Mouse (Mus musculus): ENCODE data around the gene Lca5.

Lca5 gene

DNA sequence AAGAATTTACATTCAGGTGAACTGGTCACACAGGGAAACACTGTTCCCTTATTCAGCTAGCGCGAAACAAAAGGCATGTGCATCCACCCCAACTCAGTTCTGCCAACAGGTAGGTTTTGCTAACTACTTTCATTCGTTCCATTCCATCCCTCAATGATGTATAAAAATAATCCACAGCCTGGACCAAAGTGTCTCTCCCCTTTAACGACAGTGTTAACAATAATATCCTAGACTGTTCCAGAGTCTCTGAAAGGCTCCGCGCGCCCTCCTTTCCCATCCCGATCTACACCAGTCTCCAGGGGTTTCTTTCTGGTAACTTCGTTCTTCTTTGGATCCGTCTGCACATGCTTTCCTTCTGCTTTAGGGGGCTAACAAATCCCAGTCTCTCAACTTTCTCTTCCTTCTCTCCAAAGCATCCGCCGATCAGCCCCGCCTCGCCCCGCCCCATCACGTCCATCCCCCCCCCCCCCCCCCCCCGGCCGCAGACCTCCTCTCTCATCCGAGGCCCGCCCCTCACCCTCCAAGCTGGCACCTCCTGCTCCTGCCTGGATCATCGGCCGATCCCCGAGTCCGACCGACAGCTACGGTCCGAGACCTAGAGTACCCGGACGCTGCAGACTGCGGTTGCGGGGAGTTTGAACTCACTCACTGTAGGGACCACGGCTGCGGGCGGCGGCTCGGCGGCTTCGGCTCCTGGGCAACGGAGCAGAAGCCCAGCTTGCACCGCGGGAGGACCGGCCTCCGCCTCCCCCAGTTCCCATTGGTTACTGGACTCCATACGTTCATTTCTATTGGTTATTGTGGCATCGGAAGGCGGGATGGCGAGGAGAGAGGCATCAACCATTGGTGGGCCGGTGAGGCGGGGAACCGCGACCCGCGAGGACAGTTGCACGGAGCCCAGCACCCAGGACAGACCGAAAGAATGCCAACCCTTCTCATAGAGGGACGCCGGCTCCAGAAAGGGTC lies at the start of gene Lca5:
Gene Lca5, minus strand, starts transcription at position 736 of the 966 bp plus-strand sequence.
- peak; percentile 97 for DNase-seq

DNA sequence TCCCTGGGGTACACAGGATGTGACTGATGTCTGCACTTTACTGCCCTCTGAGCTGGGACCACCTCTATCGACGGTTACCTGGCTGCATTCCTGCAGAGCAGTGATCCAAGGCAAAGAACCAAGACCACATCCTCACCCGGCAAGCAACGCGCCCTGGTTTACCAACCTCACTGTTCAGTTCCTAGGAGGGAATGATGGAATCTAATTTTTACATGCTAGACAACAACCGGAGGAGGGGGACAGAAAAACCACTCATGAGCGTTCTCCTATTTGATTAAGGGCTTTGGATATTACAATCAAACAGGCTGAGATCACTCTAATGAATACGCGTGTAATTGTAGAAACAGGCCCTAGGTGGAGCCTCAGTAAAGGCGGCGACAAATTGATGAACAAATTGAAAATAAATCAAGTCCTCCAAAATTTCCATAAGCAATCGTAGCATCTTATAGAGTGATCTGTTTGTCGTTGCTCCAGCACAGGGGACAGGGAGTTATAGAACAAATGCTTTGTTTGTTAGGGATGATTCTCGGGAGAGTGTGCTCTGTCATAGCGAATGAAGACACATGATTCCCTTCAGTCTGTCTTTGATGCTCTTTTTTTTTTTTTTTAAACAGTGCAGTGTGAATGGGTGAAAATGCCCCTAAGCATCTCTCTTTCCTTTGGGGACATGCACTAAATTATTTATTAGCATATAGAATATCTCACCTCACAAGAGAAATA lies 47.7 kb upstream of the Lca5 start:
- peak; percentile 28 for DNase-seq

DNA sequence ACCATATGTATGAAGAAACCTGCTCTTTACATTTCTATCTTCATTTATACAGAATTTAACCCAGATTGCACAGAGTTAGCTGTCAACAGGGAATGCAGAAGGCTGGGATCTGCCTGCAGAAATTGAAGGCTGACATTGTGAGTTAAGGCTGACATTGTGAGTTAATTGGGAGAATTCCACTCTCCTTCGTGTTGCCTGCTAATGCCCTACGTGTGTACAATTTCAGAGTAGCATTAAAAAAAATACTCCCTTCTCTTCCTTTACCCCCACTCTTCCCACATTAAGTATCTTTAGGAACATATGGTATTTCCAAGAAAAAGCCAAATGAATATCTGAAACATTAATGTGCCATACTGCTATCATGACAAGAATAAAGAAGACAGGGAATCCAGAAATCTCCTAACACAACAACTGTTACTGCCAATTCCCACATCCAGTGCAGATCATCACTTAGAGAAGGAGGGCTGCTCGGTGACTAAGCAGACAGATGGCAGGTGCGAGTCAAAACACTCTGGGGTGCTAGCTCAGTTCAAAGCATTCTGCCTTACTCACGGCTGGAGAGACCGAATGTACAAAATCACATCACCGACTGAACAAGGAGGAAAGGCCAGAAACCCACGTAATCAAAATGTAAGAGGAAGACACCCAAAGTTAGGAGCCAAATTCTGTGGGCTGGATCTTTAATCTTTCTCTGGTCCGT lies 47.0 kb upstream of the Lca5 start:
- peak; percentile 79 for DNase-seq

DNA sequence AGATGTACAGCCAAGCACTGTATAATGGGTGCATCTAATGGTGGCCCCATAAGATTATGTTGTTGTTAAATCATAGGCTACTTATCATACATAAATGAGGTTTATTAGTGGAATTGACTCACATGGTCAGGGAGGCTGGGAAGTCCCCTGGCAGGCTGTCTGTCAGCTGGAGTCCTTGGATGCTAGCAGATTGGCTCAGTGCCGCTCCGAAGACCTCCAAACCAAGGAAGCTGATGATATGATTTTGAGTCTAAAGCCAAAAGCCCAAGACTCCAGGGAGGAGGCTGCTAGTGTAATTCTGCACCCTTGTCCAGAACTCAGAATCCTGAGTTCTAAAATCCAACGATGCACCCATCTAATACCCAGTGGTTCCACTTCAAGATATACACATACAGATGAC lies 45.0 kb upstream of the Lca5 start:
- no peak for DNase-seq

DNA sequence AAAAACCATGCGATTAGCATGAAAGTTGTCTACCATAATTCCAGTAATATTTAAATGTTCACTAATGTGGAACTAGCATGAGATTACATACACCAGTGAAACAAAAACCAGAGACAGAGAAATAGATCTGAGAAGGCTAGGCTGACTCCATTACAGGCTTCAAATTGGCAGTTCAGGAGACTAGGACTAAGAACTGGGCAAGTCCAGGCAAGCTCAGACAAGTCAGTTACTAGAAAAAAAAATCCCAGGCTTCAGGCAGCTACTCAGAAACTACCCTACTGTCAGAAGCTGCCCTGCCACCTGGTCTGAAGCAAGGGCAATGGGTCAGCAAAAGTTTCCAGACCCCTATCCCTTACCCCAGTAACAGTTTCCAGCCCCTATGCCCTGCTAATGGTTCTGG lies 44.4 kb upstream of the Lca5 start:
- DNase-seq: no peak

DNA sequence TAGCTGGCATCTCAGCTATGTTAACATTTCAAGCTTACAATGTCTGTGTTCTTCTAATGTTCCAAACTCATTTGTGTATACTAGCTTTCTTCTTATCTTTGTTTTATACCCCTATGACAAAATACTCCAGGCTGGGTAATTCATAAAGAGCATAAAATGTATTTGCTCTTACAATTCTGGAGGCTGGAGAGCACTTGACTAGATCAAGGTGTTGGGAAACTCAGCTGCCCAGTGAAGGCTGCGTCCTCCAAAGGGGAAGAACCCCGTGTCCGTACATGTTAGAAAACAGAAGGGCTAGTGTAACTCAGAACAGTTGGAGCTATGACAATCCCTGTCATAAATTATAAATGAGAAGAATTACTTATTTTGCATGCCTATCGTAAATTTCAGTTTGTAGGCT lies 42.5 kb upstream of the Lca5 start:
- no peak for DNase-seq

DNA sequence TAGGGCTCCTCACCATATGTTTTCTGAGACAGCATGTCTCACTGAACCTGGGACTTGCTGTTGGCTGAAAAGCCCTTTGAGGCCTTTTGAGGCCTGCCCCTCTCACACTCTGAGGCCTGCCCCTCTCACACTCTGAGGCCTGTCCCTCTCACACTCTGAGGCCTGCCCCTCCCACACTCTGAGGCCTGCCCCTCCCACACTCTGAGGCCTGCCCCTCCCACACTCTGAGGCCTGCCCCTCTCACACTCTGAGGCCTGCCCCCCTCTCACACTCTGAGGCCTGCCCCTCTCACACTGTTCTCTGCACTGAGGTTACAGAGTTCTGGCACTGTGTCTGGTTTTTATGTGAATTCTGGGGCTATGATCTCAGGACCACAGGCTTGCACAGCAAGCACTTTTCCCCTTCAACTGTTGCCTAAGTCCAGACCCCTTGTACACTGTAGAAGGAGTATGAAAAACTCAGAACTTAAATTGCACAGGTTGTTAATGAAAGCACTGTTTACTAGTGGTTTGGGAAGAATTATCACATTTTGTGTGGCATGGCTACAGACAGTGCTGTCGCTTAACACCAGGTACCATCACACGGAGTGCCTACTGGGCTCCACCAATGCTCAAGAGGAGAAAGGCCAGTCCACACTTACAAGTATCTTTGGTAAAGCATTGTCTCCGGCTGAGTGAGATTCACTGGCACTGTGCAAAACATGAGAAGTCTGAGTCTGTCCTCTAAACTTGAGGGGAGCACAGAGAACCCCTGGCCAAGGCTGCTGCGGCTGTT lies 41.4 kb upstream of the Lca5 start:
- DNase-seq: no peak

DNA sequence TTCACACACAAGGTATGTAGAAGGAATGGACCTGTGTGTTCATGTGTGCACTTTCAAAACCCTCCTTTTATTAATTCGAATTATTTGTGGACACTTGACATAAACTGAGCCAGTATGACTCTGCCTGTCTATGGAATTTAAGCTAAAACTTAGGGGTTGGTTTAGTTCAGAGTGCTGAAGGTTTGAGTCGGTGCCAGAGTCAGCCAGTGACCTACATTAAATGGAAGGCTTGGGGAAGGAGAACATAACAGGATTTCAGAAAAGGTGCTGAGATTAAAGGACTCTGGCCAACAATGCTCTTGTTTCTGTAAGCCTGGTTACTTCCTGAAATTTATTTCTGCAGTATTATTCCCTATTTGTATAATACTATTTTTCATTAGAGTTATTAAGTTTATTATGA lies 28.9 kb upstream of the Lca5 start:
- no peak for DNase-seq

DNA sequence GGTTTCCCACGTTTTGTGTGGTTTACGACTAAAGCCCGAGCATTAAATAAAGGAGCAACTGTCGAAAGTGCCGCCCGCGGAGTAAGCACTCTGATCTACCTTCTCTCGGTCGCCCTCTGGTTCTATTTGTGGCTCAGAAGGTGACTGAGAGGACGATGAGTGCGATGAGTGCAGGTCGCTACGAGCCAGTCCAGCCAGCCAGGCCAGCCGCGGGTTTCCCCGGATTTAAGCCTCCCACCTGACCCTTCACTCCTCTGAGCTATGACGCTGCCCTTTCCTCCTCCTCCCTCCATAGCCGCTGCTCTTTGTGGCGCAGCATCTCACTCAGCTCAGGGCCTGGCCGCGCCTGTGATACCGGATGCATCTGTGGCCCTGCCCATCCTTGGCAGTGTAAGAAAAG lies 6.8 kb upstream of the Lca5 start:
- peak; percentile 55 for DNase-seq

DNA sequence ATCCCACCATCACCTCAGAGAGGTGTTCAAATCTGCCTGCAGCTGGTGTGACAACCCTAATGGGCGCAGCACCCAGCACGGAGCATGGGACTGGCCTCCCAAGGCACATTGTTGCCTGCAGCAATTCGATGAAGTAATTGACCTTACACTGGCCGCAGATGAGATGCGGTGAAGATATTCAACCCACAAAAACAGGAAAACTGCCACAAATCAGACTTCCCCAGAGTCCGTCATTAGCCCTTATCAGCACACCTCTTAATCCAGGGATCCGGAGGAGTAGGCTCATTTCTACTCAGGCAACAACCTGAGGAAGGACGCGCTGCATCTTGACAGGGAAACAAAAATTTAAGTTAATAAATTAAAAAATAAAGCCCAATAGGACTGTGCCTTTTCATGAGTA lies 6.2 kb upstream of the Lca5 start:
- DNase-seq: no peak

DNA sequence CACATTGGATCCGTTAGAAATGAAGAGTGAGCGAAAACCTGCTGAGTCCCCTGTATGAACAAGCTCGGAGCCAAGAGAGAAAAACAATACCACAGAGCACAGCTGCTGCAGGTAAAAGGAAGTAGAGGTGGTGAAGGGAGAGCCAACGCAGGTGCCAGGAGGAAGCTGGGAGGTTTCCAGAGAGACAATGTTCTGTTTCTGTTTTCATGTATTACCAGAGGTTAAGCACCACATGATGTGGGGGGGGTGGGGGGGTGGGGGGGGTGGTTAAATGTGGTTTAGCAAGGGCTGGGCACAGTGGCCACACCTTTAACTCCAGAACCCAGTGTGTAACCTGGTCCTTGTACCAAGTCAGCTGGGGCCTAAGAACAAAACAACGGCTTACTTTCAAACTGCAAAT lies 3.3 kb downstream of the Lca5 start:
- DNase-seq: no peak

DNA sequence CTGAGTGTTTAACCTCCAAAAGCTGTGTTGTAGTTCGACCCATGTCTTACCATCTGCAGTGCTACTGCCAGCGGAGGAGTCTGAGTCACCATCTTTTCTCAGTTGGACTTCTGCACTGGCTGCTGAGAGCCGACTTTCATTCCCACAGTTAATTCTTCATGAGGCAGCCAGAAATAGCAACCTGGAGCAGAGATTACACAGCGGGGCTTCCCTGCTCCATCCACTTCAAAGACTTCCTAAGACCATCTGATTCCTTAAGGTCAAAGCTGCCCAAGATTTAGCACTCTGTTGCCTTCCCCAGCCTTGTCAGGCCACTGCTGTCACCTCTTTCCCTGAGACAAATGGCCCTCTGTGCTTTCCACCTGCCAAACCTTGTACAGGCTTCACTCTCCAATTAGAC lies 6.4 kb downstream of the Lca5 start:
- DNase-seq: peak; percentile 61

DNA sequence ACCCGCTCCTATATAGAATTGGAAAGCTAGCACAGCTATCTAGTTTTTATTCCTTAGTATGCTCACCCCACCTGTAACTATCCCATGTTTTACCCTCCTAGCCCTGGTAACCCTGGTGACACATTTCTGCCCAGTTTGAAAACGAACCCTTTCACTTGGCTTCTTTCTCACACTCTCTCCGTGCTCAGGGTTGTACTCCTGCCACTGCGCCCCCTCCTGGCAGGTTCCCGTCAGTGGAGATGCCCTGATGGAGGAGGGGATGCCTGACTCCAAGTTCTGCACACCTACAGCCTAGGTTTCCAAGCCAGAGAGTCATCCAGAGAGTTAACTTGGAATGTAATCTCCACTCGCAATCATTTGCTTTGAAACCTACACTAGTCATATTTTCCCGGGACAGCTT lies 7.3 kb downstream of the Lca5 start:
- no peak for DNase-seq

DNA sequence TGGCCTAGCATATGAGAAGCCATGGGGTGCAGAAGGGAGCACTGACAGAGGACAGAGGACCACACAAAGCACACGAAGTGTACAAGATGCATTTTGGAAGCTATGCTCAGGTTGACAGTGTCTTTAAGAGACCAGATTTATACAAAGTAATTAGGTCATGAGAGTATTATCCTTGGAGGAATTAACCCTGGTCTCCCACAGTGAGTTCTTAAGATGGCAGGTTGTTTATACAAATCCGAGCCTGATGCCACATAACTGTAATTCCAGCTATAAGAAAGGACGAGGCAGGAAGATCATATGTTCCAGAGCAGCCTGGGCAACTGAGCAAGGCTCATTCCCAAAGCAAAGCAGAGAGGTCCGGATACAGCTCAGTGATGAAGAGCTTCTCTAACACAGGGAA lies 13.0 kb downstream of the Lca5 start:
- DNase-seq: no peak

DNA sequence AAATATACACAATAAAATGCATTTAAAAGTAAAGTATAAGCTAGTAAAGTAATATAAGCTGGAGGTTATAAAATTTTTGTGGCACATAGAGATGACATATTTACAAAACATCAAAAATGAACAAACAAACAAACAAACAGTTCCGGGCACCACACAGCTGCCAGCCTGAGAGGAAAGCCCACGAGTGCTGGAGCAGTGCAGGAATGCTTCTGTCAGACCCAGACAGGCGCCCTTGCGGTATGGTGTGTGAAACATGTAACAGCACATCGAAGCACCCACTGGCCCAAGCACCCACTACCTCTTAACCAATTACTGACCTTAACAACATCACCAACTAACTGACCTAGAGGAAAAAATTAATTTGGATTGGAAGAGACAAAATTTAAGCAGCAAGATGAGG lies 22.0 kb downstream of the Lca5 start:
- no peak for DNase-seq

DNA sequence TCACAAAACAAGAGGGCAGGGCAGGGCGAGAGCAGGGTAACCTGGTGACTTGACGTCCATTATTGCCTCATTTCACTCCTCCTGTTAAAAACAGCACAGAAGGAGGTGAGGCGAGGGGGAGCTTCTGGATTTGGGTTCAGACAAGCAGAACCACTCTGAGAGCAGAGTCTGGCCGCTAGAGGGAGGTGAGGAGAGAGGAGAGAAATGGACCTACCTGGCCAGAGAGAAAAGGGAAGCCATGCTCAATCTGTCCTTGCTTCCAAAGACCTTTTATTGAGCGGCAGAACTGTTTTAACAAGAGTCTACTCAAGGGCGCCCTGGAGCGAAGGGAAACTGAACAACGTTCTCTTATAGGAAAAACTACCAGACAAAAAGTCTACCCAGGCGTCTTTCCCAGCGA lies 27.9 kb downstream of the Lca5 start:
- no peak for DNase-seq

DNA sequence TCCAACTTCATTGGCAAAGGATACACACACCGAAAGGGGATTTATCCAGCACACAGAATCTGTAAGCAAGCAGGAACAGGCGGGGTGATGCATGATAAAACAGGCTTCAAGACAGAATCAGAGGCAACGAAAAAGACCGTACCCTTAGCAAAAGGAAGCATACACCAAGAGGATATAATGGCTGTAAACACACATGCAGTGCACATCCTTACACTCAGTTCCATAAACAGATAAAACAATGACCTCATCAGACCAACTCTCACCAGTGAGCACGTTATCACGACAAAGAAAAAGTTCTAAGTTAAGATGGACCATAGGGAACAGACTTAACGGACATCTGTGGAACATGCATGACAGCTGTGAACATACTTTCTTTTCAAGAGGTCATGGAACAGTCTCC lies 35.8 kb downstream of the Lca5 start:
- DNase-seq: no peak

DNA sequence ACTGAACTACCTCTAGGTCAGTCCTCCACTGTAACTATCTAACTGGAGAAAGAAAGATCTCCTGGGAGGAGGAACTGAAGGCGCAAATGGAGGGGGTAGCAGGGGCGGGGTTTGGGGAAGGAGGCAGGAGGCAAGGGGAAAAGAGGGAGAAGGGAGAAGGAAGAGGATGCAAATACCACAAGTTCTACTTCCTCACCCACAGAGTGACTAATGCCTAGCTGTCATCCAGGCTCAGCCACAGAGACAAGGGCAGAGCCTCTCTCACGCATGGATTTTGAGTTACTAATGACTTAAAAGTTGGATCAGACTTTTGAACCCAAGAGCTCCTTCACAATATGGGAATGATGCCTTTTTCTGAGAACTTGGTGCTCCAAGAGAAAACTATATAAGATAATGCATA lies 40.1 kb downstream of the Lca5 start:
- no peak for DNase-seq

DNA sequence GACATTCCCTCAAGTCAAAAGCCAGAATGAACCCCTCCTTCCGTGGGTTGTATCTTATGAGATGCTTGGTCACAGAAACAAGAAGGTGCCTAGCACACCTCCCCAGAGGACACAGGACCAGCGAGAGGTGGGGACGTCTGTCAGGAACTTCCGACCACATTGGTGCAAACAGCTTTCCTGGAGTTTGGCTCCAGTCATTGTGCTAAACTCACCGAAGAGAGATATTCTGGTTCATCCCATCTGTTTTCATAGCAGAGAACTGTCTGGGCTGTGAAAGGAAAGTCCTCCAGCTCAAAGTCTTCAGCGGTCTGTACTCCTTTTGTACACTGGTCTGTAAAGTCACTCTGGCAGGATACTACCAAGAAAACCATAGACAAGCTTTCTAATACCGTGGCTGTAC lies 41.5 kb downstream of the Lca5 start:
- no peak for DNase-seq

DNA sequence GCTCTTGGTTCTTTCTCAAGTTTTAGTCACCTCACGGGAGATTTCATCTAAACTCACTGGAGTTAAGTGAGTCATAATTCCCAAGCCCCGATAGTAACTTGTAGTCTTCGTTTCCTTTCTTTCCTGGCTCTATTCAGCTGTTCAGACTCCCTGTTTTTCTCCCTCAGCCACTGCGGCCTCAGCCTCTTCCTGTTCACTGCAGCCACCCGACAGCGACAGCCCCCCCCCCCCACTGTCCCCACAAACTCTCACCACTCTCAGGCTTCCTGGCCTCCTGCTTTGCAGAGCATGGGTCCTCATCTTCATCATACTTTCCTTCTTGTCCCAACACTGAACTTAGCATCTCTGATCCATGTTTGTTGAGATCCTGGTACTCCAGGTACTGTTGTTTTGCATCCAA lies 42.7 kb downstream of the Lca5 start:
- DNase-seq: no peak

DNA sequence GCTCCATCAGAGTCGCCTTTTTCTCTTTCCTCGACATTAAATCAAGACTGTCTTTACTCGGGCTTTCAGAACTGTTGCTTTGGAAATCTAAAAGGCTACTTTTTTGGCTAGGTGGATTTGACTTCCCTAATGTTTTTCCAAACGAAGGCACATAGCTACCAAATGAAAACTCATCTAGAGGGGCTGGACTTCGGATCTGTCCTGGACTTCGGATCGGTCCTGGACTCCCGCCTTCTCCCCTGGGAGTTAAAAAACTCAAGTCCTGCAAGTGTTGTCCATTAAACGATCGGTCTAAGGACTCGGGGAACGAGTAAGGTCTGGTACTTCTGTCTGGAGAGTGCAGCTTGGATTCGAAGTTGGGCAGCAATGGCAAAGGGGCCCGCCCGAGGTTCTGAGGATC lies 45.5 kb downstream of the Lca5 start:
- DNase-seq: no peak

DNA sequence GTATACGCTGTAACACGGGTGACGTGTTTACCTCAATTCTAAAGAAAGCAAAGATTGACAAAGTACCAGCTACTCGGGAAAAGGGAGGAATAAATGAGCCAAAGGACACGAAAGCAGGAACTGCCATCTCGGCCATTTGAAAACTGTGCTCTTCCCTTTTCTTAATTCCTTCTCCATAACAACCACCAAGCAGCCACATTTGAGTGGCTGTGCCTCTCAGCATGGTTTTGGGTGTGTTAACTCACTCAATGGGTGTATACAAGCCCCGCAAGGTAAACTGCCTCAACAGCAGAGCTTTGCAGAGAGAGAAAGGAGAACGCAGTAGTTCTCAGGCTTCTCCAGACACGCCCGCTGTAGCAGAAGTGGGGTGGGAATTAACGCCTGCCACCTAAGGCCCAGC lies 48.9 kb downstream of the Lca5 start:
- no peak for DNase-seq

DNA sequence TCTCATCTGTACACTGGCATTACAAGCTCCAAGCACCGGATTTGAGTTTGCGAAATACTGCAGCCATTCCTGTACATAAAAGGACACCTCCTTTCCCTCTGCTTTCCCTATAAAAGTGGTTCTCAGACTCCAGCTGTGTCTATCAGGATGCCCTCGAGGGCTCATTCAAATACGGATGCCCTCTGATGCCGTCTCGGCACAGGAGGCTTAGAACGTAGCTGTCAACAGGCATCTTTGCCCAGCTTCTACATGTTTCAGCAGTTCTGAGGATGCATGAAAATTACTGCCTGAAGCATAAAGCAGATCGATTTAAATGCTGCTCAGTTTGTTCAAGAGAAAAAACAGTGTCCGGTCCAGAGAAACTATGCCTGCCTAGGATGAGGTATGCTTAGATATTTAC lies 51.4 kb downstream of the Lca5 start:
- no peak for DNase-seq
